Mouse (Mus musculus): ENCODE data around the gene Gli2.
A peak's percentile ranks its signal among the peaks of the same experiment; 100 is the strongest.

Gli2 gene

DNA sequence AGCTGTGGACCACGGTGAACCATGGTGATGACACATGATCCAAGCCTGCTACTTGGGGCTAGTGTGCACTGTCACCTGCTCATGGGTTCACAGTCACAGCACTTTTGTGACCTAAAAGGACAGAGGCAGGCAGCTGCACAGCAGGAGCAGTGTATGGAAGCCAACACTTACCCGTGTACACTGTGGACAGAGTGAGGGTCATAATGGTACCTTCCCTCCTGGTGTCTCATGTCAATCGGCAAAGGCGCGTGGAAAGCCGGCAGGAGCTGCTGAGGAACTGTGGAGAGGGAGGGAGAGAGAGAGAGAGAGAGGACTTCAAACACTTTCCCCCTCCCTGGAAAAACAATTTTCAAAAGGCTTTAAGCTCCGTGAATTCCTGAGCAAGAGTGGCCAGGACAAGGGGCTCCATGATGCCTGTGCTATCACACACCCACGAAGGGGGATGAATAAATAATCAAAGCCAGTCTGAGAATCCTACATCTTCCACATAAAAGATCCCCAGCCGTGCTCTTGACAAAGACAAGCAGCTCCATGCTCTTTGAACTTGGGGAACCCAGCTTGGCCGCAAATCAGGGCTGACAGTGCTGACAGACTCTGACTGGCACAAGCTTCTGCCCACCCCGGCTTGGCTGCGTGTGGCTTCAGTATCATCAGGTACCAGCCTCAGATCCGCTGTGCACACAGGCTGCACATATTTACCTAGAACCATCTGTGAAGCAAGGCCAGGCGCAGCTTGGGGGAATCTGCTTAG lies 163.1 kb downstream of the Gli2 start:
- DNase-seq = no peak

DNA sequence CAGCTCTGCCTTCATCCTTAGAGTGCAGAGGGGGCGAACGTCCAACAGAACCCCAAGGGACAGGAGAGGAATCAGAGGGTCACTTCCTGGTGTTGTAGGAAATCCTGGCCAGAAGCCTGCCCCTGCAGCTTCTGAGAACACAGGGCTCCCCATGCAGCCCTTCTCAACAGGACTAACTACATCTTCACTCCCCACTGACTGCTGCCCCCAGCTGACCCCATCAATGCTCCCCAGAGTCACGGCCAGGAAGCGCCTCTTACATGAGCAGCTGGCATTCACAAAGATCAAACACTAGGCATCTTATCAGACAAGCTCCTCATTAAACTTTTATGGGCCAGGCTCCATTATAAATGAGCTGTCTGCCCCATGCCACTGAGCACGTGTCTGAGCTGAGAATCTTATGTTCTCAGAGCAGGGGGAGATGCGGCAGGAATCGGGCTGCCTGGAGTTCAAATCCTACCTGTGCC lies 172.6 kb downstream of the Gli2 start:
- no peak for DNase-seq

DNA sequence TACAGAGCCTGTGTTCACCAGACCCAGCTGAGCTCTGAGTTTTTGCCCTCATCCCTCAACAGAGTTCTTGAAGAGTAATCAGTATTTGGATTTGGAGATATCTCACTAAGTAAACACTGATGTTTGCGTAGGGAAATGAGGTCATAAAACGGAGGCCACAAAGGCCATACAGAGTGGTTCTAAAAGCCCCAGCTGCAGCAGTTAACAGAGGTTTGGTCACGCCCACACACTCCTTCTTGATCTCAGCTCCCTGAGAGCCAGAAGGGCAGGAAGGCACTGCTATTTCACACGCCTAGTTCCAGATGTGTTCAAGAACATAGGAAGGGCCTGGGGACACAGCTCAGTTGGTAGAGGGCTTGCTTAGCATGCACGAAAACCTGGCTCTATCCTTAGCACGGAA lies 175.1 kb downstream of the Gli2 start:
- no peak for DNase-seq

DNA sequence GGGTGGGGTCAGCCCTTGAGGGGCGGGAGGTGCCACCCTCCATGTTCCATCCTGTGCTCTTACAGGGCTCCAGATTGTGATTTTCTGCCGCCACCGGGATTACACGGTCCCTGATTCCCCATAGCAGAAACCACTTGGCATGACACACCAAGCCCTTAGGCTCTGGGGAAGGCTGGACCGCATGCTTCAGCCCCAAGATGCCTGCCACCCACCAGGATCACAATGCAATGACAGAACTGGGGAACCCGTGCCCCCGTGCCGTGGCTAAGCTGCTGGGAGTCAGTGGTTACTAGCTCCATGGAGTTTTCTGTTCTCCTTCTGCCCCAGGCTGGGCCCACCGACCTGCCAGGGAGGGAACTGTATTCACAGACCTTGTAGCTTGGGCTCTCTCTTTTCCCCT lies 178.2 kb downstream of the Gli2 start:
- DNase-seq = no peak

DNA sequence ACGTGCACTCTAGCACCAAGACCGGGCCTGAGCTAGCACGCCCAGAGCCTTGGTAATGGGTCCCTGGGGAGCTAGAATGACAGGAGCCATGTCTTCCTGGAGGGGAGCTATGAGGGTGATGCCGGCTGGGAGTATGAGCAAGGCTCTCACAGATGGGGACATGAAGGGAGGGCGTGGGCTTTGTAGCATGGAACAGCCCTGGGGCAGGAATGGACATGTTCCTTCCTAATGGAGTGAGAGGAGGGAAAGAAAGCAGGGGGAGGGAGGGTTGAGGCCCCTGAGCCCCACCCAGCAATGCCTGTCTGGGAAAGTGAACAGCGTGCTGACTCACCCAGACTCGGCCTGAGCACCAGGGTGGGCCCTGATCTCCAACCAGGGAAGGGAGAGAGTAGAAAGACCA lies 179.9 kb downstream of the Gli2 start:
- no peak for DNase-seq

DNA sequence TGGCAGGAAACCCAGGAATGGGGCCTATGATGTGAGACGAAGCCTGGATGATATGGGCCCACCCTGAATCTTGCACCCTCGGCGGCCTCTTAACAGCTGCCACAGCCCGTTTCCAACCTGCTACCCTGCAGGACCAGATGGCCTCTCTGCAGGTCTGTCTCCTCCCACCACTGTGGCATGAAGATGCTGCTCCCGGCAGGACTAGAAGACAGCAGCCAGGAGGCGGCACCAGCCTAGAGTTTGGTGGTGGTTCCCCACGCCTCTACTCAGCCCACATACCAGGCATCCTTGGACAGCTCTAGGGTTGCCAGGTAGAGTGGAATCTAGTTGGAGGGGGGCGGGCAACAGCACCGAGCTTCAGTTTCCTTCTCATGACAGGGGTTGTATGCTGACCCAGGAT lies 188.7 kb downstream of the Gli2 start:
- peak; percentile 13 for DNase-seq

DNA sequence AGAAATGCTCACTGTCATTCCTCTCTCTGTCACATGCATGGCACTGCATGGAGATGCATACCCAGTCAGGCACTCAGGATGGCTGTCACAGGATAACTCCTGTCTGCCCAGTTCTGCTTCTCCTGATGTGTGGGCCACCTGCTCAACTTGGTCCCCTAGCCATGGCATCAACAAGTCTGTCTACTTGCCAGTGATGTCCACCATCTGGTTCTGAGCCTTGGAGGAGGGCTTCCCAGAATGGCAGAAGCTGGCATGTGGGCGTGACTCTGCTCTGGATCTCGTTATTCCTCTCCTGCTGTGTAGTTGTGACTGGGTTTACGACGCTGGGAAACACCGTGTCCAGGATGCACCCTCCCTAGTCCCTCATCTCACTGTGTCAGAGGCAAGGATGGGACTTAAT lies 189.4 kb downstream of the Gli2 start:
- DNase-seq = no peak

DNA sequence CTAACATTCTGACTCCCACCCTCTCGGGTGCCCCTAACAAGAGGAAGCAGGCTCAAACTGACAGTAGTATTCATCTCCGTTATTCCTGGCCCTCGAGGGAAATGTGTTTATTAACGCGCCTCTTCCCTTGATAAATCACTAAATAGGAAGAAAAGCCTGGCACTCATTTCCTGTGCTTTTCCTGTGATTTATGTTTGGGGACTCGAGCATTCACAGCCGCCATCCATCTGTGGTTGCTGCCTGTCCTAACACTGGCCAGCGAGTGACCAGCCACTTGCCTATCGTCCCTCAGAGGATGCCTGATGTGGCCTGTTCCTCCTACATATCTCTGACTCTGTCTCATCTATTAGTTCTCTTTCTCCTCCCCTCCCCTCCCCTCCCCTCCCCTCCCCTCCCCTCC lies 195.3 kb downstream of the Gli2 start:
- DNase-seq = no peak

DNA sequence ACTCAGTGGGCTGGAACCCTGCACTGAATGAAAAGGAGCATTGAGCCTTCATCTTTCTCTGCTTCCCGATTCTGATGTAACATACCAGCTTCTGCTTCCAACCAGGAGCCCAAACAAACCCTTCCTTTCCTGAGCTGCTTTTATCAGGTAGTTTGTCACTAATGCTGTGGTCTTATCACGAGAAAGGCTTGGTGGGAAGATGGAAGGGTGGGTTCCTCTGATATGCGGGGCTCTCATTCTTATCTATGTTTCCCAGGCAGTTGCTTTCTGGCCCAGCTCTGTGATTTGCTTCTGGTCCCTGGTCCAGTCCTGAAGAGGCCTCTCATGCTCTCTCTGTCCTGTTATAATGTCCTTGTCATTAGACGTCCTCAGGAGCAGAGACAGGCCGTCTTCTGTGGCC lies 222.8 kb downstream of the Gli2 start:
- no peak for DNase-seq

DNA sequence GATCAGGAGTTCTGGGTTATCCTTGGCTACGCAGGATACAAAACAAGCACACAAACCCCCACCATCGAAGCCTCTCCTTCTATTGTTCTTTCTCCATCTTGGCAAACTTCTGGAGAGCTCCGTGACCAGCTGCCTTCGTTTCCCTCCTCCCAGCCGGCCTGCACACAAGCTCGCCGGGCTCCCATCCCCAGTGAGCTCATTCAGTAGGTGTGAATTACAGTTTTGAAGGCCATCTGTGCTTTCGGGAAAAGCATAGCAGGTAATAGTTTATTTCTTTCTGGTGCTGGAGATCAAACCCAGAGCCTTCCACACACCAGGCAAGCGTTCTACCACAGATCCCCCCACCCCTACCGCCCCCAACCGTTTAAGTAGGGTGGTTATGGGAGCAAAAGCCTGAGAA lies 226.8 kb downstream of the Gli2 start:
- DNase-seq = peak; percentile 31

DNA sequence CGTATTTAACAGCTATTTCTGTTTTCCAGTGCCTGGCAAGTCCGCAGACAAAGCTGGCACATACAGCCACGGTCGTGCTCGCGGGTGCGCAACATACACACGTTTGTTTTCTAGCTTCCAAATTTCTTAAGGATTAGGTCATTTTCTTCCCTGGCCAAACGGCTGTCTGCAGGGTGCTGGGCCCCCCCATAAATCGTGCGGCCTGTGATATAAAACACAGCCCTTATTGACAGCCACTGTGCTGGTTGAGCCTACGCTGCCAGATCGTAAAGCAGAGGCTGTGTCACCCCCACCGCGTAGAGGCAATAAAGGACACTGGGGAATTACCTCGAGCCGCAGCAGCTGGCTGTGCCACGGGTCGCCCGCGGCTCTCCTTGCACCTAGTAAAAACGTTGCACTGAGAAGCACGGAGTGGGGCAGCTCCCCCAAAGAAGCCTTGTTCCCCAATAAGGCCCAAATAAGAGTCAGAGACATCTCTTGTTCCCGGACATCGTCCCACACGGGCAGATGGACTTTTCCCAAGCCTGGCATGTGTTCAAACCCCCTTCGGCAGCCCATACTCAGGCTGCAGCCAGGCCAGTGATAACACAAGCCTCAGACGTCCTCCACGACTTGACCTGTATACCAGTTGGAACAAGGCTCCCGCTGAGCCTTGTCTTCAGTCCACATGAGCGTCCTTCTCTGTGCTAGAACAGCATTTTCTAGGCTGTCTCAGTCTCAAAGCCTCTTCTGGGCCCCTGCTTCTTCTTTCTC lies 227.8 kb downstream of the Gli2 start:
- no peak for DNase-seq

DNA sequence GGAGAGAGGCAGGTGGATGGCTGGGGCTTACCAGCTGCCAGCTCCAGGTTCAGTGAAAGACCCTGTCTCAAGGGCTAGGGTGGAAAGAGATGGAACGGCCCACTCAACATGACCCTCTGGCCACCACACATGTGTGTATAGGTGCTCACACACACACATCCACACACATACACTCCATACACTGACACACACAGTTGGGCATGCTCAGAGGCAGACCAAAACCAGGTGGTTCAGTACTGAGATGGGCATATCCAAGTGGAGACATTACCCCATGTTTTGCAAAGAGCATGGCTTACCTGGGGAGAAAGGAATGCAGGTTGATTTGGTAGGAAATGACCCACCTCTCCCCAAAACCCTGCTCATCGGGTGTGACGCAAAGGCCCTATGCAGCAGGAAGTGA lies 228.4 kb downstream of the Gli2 start:
- no peak for DNase-seq

DNA sequence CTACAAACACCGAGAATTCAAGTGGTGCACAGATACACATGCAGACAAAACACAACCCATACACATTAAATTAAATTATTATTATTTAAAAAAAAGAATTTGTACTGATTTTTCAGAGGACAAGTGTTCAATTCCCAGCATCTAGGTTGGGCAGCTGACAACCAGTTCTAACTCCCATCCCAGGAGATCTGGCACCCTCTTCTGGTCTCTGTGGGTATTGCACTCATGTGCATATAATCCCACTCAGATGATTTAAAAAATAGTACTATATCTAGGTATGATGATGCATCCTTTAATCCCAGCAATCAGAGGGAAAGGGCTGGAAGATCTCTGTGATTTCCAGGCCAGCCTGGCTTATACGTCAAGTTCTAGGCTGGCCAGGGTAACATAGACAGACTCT lies 231.2 kb downstream of the Gli2 start:
- DNase-seq = no peak

DNA sequence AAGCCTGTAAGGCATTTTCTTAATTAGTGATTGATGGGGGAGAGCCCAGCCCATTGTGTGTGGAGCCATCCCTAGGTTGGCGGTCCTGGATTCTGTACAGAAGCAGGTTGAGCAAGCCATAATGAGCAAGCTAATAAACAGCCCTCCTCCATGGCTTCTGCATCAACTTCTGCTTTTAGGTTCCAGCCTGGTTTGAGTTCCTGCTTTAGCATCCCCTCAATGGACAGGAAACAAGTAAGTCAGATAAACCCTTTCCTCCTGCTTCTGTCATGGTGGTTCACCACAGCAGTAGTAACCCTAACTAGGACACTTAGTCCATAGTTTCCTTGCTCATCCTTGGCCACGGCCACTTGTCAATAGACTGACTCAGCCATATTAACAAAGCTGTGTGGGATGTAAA lies 238.4 kb downstream of the Gli2 start:
- DNase-seq = no peak

DNA sequence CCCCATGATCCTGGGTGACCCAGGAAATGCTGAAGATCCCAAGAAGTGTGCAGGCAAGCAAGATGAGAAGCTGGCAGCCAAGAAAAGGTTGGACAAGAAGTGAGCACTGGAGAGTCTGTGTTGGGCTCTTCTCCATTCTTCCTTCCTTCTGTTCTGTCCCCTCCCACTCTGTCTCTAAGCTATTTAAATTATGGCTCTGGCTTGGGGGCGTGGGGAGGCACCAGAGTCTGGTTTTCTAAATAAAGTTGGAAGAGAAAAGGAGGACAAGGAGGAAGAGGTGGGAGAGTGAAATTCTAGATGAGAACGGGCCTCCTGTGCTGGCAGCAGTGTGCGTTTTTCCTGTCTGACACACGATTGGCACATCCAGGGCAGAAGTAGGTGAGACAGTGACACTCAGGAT lies 243.1 kb downstream of the Gli2 start:
- DNase-seq = peak; percentile 26

DNA sequence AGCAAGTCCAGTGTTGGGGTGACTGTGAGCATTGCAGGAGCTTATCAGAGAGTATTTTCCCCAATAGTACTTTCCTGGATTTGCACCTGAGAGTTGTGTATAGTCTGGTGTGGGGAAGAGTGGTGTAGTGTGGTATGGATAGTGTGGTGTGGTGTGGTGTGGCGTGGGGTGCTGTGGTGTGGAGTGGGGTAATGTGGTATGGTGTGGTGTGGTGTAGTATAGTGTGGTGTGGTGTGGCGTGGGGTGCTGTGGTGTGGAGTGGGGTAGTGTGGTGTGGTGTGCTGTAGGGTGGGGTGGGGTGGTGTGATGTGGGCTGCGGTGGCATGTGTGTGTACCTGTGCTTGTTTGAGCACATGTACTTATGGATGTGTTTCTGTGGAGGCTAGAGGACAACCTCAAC lies 246.7 kb downstream of the Gli2 start:
- no peak for DNase-seq

DNA sequence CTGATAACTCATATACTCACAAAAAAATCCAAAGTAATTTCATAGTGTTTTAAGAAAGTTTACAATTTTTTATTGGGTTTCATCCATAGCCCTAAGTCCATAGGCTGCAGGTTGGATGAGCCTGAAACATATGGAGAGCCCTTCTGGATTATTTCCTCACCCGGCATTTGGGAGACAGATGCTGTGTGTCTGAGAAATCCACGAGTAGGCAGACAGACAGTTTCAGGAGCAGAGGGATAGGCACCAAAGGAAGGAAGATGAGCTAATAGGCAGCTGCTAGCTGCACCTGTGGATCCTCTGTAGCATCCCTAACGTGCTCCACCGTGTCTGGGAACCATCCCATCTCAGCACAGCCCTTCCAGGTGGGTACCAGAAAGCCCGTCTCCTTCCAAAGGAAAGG lies 251.3 kb downstream of the Gli2 start:
- DNase-seq = no peak

DNA sequence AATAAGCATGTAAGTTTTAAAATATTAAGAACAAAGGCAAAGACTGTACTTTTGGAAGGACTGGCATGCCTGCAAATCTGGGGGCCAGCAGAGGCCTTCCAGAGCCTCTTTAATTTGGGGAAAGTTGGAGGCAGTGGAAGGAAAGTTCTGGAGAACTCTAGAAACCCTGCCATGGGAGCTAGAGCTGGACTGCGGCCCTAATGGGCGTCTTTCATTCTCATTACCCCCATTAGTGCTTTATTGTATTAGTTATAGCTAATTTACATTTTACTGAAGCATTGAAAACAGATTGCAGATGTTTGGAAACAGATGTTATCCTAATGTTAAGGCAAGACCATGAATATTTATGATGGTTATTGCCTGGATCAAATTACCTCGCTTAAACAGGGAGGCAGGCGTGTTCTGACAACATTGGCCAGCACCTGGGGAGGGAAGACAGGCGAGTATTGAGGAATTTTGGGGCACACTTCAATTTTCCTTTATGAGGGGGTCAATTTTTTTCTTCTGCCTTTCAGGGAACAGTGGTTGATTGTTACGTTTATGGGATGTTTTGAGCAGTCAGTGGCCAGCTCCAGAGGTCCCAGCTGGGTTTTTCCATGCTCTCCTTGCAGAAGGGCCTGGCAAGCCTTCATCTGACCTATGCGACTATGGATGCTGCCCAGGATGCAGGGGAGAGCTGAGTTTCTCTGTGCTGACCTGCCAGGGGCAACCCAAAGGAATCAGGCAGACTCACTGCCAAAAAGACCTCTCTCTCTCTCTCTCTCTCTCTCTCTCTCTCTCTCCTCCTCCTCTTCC lies 253.9 kb downstream of the Gli2 start:
- DNase-seq = no peak

DNA sequence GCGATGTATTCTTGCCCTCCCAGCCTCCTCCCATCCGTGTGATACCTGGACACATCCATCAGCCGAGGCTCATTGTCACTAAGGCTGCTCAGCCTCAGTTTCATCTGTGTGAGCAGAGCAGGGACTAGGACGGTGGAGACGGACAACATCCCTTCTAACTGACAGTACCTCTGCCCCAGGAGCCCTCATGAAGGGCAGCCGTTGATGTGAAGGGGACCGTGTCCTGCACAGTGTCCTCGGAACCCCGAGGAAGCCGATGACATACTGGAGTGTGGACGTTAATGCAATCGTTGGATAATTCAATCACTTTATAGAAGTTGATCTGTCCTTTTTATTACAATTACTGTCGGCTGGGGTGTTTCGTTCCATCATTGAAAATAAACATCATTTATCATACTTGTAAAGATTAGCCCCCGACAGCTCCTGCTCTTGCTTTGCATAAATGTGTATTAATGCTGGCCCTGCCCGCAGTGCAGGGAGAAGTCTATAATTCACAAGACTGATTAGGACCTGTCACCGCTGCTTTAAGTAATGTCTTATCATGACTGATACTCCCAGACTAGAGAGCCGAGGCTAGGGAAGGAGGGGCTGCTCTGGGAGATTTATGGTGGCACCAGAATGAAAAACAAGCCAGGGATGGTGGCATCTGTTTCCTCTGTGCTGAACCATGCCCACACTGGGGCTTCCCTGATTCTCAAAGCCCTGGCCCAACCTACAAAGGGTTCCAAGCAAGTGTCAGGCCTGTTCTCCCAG lies 257.8 kb downstream of the Gli2 start:
- no peak for DNase-seq

DNA sequence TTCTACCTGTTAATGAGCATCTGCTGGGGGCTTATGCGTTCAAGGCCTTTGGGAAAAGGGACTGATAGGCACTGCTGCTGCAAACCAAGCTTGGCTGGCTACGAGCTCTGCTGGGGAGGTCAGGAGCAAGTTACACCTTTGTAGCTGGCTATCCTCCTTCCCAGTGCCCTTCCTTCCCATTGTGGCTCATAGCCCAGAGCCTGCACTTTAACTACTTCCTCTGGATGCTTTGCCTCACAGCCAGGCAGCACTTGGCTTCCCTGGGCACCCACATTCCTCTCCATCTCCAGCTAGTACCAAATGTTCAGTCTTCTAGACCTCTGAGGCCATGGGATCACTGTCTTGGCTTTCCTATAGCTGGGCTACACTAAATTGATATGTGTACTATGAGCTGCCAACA lies 263.5 kb downstream of the Gli2 start:
- no peak for DNase-seq

DNA sequence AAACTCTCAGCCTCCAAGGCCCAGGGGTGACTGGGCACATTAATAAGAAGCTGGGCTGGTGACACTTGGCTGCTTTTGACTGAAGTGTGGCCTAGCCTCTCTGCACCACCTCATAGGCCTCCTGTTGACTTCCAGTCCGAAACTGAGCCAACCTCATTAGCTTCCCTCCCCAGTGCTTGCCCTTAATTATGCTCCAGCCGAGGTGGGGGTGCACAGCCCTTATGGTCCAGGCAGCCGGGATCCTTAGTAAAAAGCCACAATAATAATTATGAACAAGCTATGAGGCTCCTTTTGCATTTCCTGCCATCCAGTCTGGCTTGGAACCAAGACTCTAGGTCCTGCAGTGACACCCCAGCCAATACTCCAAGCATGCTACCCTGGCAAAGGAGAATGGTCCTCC lies 264.0 kb downstream of the Gli2 start:
- no peak for DNase-seq

DNA sequence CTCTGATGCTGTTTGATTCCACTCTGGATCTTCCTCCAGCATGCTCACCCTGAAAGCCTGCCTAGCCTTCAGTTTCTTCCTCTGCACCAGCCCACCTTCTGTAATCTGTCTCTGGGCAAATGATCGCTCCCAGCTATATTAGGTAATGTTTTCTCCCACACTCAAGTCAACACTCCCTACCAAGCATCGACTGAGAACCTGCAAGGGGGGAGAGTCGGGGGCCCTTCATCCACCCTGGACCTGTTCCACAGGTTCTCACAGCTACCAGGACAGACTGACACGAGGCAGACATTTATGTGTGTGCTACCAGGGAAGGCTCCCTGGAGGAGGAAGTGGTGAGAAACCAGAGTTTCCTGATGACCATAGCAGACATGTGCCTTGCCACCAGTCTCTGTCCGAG lies 264.6 kb downstream of the Gli2 start:
- no peak for DNase-seq

DNA sequence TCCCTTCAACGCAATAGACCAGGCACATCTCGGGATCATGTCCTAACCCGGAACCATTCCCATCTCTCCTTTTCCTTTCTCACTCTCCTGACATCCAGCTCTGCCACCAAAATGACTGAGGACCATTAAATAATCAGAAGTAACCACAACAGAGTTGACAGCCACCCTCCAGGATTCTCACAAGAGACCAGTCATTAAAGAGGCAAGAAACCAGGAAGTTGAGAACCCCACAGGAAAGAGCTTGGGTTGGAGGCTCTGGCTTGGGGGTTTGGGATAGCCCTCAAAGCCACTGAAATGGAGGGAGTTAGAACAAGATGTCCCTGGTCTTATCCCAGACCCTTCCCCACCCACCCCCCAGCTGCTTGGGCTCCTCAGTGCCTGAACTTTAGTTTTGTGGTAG lies 265.9 kb downstream of the Gli2 start:
- no peak for DNase-seq
